In the genomic region with DNA sequence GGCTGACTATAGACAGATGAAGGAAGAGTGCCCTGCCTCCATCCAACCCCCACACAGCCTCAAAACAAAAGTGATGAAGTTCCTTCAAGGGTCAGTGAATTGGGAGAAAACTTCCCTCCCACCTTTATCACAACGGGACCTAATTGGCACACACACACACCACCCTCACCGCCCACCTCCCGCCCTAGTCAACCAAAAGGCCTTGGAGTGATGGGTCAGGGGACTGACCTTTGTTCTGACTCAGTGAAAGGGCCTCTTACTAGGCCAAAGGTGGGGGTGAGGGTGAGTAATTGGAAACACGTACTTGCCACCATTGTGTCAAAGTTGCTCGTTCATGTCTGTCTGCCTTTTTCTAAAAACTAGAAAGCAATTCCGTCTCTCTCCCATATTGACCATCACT, we compare ENCODE assay signal across 10 mouse cellular contexts.
DNase-seq lines count a peak whose midpoint lies in the region; ATAC-seq lines count a peak whose summit lies in the region.
"Had no signal": no experiment of that assay in that cellular context is flagged by ENCODE, and none has a peak within 500 bp of the region (broad histone marks: within the 10 kb centered on the region; RNA-seq: fewer than 3 reads in every experiment).

No protein-coding gene starts in this region.

- H3K4me2 ChIP-seq in forebrain, embryonic 11.5 days (ENCODE audit: low read depth, low read length, severe bottlenecking): peak overlapping the region; percentile 50; the same call in 1 of the 2 replicates
- H3K4me2 ChIP-seq in hindbrain, embryonic 16.5 days (ENCODE audit: low read length): peak overlapping the region; percentile 72
- peak overlapping the region; percentile 63 for H3K4me2 ChIP-seq in neural tube, embryonic 13.5 days

- H3K9ac ChIP-seq in forebrain, embryonic 11.5 days (ENCODE audit: low read length): no peak overlapping the region
- no peak overlapping the region for H3K9ac ChIP-seq in hindbrain, embryonic 16.5 days (ENCODE audit: low read depth, low read length)
- no peak overlapping the region for H3K9ac ChIP-seq in neural tube, embryonic 13.5 days

- peak overlapping the region; percentile 95 for H3K27ac ChIP-seq in forebrain, embryonic 11.5 days (ENCODE audit: low read depth, low read length)
- peak overlapping the region; percentile 97 for H3K27ac ChIP-seq in hindbrain, embryonic 16.5 days (ENCODE audit: low read depth, low read length)
- H3K27ac ChIP-seq in neural tube, embryonic 13.5 days (replicated peaks): peak overlapping the region; percentile 99

- H3K4me1 ChIP-seq in forebrain, embryonic 11.5 days (replicated peaks; ENCODE audit: control insufficient read depth, insufficient read depth, low read length): peaks cover 13% of the 10 kb centered on the region
- H3K4me1 ChIP-seq in hindbrain, embryonic 16.5 days (ENCODE audit: control insufficient read depth, insufficient read depth, low read depth, low read length): peaks cover 13% of the 10 kb centered on the region
- peaks cover 28% of the 10 kb centered on the region for H3K4me1 ChIP-seq in neural tube, embryonic 13.5 days (replicated peaks)

- WGBS in forebrain, embryonic 11.5 days: 25% methylated on average over 6 of the region's 6 CpGs
- WGBS in hindbrain, embryonic 16.5 days: 40% methylated on average over 6 of the region's 6 CpGs
- WGBS in neural tube, embryonic 13.5 days: 51% methylated on average over 6 of the region's 6 CpGs

- ATAC-seq in forebrain, embryonic 11.5 days (replicated peaks; ENCODE audit: low FRiP score): no peak
- ATAC-seq in hindbrain, embryonic 16.5 days: no peak
- ATAC-seq in neural tube, embryonic 13.5 days (ENCODE audit: low read depth): no peak
- ATAC-seq: intestine, postnatal 0 days; lung, postnatal 0 days had no signal

- no peaks in the 10 kb centered on the region for H3K9me3 ChIP-seq in forebrain, embryonic 11.5 days (ENCODE audit: control insufficient read depth, low read length)
- no peaks in the 10 kb centered on the region for H3K9me3 ChIP-seq in hindbrain, embryonic 16.5 days (ENCODE audit: control insufficient read depth, low read length)
- no peaks in the 10 kb centered on the region for H3K9me3 ChIP-seq in neural tube, embryonic 13.5 days

- no peaks in the 10 kb centered on the region for H3K27me3 ChIP-seq in forebrain, embryonic 11.5 days (ENCODE audit: control insufficient read depth, insufficient read depth, low read length)
- H3K27me3 ChIP-seq in hindbrain, embryonic 16.5 days (replicated peaks; ENCODE audit: control insufficient read depth, insufficient read depth, low read length): no peaks in the 10 kb centered on the region
- H3K27me3 ChIP-seq in neural tube, embryonic 13.5 days: no peaks in the 10 kb centered on the region

- DNase-seq in embryo, embryonic 9.5 days (ENCODE audit: extremely low spot score): peak; percentile 38
- DNase-seq in forebrain, embryonic 11.5 days (ENCODE audit: low spot score): no peak
- DNase-seq in frontal cortex, postnatal 36 days (ENCODE audit: low spot score in 2 of 2): no peak
- DNase-seq in B cell, adult 2 months: no peak
- no peak for DNase-seq in yolk sac, embryonic 10.5 days (ENCODE audit: low spot score)
- DNase-seq: thymus, postnatal 14 days had no signal

- no peaks in the 10 kb centered on the region for H3K36me3 ChIP-seq in forebrain, embryonic 11.5 days (ENCODE audit: control insufficient read depth, insufficient read depth, low read length)
- no peaks in the 10 kb centered on the region for H3K36me3 ChIP-seq in hindbrain, embryonic 16.5 days (ENCODE audit: control insufficient read depth, insufficient read depth, low read length)
- no peaks in the 10 kb centered on the region for H3K36me3 ChIP-seq in neural tube, embryonic 13.5 days

- no peak overlapping the region for H3K4me3 ChIP-seq in forebrain, embryonic 11.5 days (ENCODE audit: low read depth, low read length)
- no peak overlapping the region for H3K4me3 ChIP-seq in hindbrain, embryonic 16.5 days (ENCODE audit: low read length)
- no peak overlapping the region for H3K4me3 ChIP-seq in neural tube, embryonic 13.5 days
